Mouse (Mus musculus) ES-E14 (cell line): Measurements from ENCODE around the gene Tcerg1l.

Source experiments
- HCFC1 ChIP-seq: IDR thresholded peaks from 2 replicates; pipeline ENCODE4 v1.6.1; 2012; ENCODE audit warnings: low read length, inconsistent platforms, borderline replicate concordance; ENCODE audit not compliant: insufficient read depth
- ZNF384 ChIP-seq: IDR thresholded peaks from 2 replicates; pipeline ENCODE4 v1.6.1; 2012; ENCODE audit warnings: low read depth, low read length, inconsistent platforms

- TF ChIP-seq ZNF384 (no peak), HCFC1 (no peak)
These were observed 149.4 kb downstream of the Tcerg1l start for GRCm38 (mm10) chr7:138248176-138248575.
